Mouse (Mus musculus): ENCODE measurements around the gene Nagk.
"Not testable (repeated sequence)": the region's sequence is repeated elsewhere in the genome, so short reads cannot be mapped to it uniquely, and the experiment has no call there.

The Nagk gene

DNA sequence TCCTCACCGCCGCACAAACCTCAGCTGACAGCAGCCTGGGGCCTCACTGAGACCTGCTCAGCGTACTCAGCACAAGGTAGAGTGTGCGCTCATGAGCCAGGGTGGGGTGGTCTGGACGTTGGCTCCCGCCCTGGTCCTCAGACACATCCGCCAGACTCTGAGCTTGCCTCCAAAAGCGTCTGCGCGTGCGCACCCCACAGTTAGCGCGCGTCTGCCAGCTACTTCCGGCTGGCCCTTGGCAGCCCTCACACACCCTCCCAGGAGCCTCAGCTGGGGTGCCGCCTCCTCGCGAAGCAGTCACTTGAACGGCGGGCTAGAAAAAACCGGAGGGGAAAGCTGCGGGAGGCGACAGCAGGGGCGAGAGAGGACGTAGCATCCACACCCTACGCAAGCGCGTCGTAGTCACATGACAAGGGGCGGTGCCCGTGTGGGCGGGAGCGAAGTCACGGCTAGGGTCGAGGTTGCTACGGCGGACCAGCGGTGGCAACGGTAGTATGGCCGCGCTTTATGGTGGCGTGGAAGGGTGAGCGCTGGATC lies at the start of gene Nagk:
Gene Nagk (plus strand): TSS at position 223 of the 537 bp plus-strand sequence.
- peak; percentile 94 for DNase-seq

DNA sequence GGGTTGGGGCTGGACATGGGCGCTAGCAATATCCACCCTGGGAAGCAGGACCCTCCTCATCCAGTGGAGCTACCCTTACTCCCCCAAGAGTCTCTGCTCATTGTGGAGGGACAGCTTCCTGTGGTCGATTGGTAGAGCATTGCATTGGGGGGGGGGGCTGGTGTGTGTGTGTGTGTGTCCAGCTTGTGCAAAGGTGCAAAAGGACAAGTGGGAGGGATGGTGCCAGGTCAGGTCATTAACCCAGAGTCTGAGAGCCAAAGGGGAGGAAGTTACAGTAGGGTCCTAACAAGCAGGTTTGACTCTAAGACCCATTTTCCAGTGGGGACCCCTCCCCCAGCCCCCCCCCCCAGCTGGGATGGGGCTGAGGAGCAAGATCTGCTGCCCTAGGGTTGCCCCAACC lies 49.3 kb upstream of the Nagk start:
- no peak for DNase-seq

DNA sequence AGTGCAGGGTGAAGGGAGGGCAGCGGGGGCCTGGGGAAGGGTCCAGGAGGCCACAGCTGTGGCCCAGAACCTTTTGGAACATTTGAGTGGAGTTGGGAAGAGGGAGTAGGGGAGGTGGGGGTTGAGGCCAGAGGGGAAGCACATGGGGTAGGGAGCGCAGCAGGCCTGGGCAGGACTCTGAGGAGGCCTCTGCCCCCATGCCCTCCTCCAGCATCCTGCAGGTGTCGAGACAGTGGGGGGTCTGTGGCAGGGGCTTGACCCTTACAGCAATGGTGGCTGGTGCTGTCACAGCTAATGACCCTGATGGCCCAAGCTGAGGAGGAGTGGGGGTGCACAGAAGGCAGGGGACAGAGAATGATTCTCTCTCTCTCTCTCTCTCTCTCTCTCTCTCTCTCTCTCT lies 45.5 kb upstream of the Nagk start:
- DNase-seq: no peak

DNA sequence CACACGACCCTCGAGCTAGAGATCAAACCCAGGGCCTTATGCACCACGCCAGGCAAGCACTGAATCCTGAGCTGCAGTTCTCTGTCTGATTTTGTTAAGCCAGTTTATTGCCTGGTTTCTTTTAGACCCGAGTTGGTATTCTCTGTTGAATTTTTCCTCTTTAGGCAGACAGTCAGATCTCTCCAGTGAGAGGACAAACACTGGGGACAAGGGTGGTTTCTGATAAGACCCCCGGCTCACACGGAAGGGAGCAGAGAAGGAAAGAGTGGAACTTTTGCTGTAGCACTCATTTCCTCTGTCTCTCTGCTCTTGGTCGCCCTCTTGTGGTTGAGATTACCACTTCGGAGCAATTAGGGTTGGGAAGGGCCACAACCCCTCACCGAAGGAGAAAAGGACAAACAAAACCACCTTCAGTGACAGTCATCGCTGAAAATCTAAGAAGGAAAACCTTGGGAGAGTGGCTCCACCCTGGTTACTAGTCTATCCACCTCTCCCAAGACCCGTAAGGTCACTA lies 44.6 kb upstream of the Nagk start:
- peak; percentile 15 for DNase-seq

DNA sequence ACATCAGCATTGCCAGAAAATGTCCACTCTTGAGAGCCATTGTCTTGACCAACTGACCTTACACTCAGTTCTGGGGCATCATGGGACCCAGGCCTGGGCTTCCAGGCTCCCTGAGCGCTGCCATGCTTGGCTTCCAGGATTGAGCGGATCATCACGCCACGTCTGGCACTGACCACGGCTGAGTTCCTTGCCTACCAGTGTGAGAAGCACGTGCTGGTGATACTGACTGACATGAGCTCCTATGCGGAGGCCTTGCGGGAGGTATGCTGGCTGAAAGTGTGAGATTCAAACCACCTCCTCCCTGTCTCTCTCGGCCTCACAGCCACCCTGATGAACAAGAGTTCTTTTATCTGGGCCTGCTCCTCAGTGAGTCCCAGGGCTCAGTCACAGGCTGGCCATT lies 38.7 kb upstream of the Nagk start:
- no peak for DNase-seq

DNA sequence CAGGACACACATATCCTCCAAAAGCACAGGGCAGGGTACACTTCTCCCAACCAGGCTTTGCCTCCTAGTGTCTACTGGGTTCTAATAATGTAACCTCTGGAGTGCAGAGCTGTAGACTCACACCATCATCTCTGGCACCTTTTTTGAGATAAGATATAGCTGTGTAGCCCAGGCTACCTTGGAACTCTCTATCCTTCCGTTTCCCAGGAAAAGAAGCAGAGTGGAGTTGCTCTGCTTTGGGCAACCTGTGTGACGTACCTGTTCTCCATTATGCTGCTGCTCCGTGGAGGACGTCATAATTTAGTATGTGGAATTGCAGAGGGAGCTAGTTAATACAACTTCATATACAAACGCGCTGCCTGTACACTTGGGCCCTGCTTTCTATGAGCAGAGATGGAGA lies 32.4 kb upstream of the Nagk start, which contains the start of gene Ankrd53:
Gene Ankrd53 (plus strand): TSS at position 301 of the 400 bp plus-strand sequence.
- DNase-seq: no peak

DNA sequence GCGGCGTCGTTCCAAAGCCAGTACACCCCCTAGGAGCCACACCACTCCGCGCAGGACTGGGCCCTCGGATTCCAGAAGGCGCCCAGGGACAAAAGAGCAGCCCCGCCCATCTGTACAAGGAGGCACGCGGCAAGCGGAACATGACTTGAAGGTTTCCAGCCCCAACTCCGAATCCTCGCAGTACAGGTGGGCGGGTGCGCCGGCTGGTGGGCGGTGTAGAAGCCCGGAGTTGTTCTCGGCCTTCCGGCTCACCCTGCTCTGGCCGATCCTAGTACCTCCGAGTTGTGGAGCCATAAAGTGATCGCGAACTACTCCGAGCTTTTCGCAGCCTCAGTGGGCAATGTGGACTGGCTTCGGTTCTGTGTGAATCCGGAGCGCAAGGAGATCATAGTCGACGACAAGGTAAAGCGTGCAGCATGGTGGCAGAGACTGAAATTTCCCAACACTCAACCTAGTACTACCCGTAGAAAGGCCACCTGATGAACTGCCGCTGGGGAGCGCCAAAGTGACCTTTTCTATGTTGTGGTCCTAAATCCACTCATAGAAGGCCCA lies 31.8 kb upstream of the Nagk start:
- no peak for DNase-seq

DNA sequence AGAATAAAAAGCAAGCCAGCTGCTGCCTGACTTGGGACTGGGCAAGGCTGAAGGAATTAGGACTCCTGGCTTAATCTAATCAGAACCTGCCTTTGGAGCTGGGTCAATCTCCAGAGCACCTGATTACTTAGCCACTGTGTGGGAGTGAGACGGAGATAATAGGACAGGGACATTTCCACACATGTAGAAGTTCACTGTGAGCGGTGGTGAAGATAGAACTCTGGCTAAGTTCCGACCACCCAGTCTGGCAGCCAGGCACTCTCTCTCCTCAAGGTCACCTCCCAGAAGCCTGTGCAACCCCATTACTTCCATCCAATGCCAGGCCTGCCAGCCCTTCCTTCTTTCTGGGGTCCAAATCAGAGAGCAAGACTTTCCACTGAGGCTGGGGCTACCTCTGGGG lies 27.8 kb upstream of the Nagk start:
- no peak for DNase-seq

DNA sequence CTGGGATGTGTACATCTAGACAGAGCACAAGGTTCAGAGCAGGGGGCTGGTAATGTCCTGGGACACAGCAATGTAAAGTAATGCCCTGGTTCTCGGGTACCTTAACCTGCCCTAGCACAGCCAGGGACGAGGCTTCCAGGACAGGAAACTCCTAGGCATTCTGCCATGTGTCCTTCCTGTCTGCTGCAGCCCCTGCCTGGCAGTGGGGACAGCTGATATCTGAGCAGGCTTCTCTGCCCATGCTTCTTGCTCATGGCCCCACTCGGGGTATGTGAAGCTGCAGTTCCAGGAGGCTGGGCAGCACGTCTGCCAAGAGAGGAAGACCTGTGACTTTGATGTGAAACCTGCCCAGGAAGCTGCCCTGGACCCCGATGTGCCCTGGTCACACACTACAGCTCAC lies 26.3 kb upstream of the Nagk start:
- no peak for DNase-seq

DNA sequence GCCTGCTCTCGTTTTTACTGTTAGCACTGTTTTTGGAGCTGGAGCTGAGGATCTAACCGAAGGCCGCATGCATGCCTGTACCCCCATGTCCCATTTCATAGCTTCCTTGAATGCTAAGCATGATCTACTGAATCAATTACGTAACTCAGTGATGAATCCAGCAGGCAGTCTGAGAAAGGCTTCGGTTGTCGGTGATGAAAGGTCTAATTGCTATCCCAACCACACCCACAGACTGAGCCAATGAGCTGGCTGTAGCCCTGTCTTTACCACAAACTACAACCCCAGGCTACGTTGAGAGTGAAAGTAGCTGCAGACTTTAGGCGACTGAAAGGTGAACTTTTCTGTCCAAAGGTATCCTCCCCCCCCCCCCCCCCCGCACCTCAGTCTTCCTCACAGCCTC lies 20.7 kb upstream of the Nagk start:
- no peak for DNase-seq

DNA sequence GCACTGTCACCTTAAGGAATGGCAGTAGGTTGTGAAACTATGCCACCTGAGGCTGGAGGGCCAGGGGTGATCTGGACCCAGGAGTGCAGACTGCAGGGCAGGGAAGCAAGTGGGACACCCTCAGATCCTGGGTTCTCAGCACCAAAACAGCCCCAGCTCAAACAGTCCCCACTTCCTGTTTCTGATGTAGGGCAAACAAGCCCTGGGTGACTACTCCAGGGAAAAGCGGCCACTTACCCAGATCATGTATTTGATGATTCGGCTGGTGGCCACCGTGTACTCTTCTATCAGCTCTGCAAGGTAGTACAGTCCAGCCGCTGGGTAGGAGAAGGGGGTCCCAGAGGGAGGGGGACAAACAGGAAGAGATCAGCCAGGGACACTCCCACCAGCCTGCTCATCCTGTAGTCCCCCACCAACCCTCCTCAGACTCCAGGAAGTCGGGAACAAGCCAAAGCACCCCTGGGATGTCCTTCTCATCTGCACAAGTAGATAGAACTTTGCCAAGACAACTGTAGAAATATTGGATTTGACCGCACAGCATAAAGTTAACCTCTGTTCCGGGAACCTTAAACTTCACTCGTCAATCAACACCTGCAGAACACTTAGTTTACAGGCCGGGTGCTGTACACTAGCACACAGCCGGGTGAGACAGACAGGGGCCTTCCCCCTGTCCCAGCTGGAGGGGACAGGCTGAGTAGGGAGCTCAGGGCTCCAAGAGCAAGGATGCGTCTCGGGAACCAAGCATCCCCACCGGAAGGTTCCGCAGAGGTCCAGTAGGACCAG lies 19.8 kb upstream of the Nagk start:
- DNase-seq: no peak

DNA sequence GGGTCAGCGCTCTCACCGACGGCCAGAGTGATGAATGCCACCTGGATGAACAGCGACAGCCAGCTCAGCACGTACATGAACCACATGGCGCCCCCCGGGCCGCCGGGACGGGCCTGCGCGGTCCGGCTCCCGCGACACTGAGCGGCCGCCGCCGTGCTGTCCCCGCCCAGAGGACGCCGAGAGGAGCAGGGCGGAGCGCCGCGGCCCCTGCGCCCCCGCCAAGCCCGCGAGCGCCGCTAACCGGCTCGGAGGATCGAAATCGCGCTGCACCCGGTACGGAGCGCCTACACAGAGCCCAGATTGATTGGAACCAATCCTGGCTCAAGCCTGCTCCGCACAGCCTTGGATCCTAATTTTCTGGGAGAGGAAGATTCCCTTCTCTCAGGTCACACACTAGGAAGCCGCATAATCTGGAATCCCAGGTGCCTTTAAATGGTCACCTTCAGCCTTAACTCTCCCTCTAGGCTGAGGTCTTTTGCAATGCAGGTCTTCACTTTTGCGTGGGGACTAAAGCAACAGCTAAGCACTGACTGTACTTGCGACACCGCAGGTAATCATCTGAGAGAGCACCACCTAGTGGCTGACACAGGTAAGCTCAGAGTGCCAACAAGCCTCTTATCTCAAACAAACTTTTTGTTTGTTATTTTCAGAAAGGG lies 19.0 kb upstream of the Nagk start, which contains the start of gene Tex261:
Gene Tex261 (minus strand): TSS at position 176 of the 656 bp plus-strand sequence.
- DNase-seq: peak; percentile 95

DNA sequence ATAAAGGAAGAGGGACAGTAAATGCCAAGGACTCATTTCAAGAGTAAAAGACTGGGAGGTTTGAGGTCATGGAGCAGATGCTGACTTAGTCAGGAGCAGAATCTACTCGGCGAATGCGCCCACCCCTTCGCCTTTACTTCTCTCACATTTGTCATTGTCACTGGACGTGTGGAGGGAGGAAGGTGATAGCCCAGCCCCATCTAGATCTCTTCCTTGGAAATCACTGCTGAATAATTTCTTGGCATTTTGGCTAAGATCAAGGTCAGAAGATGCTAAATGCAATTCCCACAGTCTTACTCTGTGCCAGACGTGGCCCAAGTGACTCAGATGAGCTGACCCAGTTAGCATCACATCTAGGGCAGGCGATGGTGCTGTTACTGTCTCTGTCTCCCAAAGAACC lies 16.5 kb upstream of the Nagk start:
- DNase-seq: peak; percentile 24

DNA sequence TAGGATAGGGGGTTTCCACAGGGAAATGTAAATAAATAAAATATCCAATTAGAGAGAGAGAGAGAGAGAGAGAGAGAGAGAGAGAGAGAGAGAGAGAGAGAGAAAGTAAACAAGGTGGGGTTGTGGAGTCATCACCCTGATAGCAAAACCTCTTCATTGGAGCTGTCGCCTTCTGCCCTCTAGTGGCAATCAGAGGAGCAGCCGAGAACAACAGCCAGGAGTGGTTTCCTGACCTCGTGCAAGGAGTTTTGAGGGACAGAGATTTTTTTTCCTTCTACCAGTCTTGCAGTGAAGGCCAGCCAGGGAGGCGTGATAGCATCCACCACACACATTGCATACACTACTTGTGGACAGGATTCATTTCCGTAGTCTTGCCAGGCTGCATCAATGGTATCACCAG lies 15.8 kb upstream of the Nagk start:
- DNase-seq: peak; percentile 27

DNA sequence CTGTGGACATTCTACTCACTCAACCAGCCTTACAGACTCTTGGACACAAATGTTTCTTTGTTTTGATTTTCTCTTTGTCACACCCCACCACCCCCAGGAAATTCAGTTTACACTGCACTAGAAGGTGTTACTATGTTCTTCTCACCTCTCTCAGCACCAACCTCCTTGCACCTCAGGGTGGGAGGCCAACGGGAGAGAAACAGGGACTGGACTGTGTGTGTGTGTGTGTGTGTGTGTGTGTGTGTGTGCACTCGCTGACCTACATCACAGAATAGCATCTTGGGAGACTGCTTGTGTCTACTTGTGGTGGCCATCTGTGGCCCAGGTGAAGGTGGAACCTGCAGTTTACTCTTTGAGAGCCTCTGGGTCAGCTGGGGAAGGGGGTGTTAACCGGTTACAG lies 8.4 kb upstream of the Nagk start:
- DNase-seq: no peak

DNA sequence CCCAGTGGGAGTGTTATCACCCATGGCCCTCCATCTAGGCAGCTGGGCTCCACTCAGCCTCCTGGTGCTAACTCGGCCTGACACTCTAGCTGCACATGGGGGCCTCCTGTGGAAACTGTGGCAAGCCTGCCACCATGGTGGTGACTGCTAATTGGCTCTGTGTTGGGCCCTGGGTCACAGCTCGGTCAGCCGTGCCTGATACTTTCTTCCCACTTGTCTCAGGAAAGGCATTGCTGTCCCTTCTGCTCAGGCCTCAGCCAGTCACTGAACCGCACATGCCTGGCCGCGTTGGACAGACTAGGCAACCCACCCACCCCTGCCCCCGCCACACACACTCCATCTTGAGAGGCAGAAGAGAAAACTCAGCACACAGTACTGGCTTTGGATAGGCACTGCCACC lies 6.2 kb upstream of the Nagk start:
- no peak for DNase-seq

DNA sequence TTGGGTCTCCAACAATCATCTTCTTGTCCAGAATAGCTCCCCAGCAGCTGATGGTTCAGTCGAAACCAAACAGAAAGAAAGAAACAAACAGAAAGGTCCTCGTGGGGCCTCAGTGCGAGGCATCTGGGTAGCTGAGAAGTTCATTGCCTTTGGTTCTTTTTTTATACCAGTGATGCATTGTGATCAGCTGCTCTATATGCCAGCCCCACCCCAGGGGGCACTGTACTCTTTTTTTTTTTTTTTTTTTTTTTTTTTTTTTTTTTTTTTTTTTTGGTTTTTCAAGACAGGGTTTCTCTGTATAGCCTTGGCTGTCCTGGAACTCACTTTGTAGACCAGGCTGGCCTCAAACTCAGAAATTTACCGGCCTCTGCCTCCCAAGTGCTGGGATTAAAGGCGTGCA lies 4.2 kb upstream of the Nagk start:
- not testable (repeated sequence) for DNase-seq

DNA sequence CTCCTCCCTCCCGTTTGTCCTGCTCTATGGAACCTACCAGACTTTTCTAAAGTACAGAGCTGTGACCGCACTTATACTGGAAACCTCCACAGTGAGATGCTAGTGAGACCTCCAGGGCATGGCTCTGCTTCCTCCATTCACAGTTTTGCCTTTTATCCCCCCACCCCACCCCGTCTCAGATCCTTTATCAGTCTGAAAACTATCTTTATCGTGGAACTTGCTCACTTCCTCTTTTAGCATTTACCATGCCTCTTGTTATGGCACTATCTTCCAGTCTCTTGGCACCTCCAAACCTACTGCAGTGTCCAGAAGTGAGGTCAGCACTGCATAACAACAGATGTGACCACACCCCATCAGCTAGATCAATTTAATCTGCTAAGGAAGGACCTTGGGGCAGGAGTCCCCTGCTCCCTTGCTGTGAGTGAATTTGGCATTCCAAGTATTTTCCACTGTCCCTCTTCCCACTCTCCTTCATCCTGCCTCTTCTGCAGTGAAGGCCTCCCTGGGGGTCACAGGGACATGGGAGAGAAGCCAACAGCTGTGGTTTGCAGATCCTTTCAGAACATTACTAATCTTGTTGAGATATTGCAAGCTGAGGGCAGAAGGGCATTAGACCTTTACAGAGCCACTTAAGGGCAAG lies 3.4 kb upstream of the Nagk start:
- DNase-seq: no peak

DNA sequence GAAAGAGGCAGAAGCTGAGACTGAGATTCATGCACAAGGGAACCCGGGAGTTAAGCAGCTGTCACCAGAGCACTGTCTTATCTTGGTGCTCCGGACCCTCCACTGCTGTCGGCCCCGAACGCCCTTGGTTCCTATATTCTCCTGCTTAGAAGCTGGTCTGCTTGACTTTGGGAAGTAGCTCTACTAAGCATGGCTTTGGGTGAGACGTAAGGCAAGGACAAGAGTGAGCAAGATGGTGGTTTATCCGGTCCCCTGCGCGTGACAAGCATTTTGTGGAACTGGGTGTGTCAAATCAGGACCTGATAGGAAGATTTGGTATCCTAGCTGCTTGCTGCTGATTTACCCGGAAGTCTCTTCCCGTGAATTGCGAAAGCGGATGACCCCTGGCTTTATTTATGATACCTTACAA lies 714 bp downstream of the Nagk start:
- peak; percentile 35 for DNase-seq

DNA sequence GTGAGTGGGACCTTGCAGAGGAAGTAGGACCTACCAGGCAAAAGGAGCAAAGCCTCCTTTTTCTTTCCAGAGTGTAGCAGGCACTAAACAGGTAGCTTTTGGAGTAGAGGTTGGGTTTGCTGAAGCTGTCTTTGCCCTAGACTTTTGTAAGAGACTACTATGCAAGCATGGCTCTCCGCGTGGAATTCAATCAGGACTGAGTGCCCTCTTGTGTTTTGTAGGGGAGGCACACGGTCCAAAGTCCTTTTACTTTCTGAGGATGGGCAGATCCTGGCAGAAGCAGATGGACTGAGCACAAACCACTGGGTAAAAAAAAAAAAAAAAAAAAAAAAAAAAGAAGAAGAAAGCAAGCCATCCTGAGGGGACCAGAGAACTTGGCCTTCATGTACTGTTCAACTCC lies 1.9 kb downstream of the Nagk start:
- DNase-seq: no peak

DNA sequence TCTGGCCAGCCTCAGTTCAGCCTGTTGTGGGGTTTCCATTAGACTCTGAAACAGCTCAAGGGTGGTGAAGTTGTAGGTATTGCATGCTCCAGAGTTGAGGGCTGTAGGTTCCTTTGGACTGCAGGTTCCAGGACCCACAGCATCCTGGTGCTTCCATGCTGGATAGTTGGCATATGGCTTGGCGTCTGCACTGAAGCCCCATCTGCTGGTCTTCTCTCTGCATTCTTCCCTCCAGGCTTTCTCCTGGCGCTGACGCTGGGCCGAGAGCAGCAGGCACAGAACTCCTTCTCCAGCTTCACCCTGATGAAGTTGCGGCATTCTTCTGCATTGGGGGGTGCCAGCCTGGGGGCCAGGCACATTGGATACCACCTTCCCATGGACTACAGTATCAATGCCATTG lies 7.3 kb downstream of the Nagk start:
- DNase-seq: no peak

DNA sequence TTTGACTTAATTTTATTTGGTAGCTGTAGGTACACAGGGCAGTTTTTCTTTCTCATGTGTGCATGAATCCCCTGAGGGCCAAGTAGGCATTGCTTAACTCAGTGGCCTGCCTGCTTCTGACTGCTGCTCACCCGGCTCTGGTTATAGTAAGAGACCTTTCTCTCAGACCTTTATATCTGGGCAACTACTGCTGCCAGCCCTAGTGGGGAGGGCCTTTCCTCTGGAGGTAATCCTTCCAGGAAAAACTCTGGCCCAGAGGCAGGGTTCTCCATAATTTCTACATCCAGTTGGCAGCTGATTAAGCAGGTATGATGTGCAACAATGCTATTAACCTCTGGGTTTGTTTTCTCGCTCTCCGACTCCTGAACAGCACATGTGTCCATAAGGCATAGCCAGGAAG lies 8.1 kb downstream of the Nagk start:
- DNase-seq: no peak

DNA sequence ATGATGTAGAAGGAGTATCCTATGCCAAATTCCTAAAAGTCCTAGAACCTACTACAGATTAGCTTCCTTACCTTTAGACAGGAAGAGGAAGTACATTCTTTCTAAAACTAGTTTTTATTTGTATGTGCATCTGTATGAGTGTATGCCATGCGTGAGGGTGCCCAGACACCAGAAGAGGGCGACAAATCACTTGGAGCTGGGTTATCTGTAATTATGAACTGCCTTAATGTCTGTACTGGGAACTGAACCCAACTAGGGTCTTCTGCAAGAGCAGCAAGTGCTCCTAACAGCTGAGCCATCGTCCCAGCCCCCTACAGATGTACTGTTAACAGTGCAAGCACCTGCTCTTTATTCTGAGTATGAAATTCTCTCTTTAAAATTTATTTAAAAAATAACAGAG lies 21.0 kb downstream of the Nagk start:
- no peak for DNase-seq
